Mouse (Mus musculus): Measurements from ENCODE around the gene Neo1. TPM values are rescaled to one million over a fixed set of nuclear protein-coding genes. Genes with fewer than 3 reads are reported as not detected.

The Neo1 gene
- polyA plus RNA-seq (2012; rRNA removed): 31.7 and 57.5 TPM in 2 replicates

GRCm38 (mm10) chr9:59036159-59036731, at the start of gene Neo1:
Gene Neo1 (minus strand): TSS chr9:59036441.

Other genes starting within 250 kb of the Neo1 start
- gene Hcn4, start 213.0 kb downstream of the Neo1 start, polyA plus RNA-seq (2012; rRNA removed): 4.2 and 4.7 TPM in 2 replicates